Mouse (Mus musculus): Measurements from ENCODE around the gene Cebpb. TPM values are rescaled to one million over a fixed set of nuclear protein-coding genes. Genes with fewer than 3 reads are reported as not detected.

Cebpb gene
- polyA plus RNA-seq, 1 experiment from 2014 or later: 0.32 TPM

DNA sequence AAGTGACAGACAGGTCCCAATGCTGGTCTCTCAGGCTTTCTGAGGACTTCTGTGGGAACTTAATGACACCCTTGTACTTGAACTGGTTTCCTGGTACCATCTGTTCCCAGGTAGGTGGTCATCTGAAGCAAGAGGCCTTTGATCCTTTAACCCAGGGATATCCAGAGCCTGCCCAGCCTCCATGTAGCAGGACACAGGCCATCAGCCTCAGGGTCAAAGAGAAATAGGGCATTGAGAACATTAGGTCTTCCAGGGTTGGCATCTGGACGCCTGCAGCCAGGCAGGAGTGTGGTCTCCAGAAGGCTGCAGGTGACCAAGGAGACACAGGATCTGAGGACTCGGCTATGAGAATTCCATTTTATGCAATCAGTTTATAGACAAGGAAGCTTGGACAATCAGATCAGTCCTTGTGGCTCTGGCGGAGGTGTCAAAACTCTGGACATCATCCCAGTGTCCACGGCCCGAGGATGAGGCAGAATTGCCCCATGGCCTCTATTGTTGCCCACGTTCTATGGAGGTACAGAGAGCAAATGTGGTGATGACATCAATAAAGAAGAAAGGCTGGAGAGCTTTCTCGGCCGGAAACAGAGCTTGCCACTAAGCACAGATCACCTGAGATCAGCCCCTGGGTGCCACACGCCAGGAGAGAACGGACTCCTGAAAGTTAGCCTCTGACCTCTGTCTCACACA lies 33.7 kb upstream of the Cebpb start:
- Histone ChIP-seq H3K4me3 (replicated peaks; ENCODE audit: low read length) (no peak overlapping the region), H3K9ac (replicated peaks; ENCODE audit: low read depth, low read length) (no peak overlapping the region), H3K36me3 (ENCODE audit: control insufficient read depth, insufficient read depth) (no peaks in the 10 kb centered on the region; the same call in 1 of the 2 replicates), H3K4me2 (ENCODE audit: low read length) (no peak overlapping the region), H3K27me3 (replicated peaks; ENCODE audit: control insufficient read depth, insufficient read depth, low read length) (no peaks in the 10 kb centered on the region), H3K27ac (ENCODE audit: low read length) (no peak overlapping the region), H3K4me1 (replicated peaks; ENCODE audit: control insufficient read depth, insufficient read depth, low read length) (peaks cover 12% of the 10 kb centered on the region), H3K9me3 (ENCODE audit: control insufficient read depth, low read length) (no peaks in the 10 kb centered on the region)
- ATAC-seq: no peak
- WGBS: 84% methylated on average over 10 of the region's 10 CpGs

DNA sequence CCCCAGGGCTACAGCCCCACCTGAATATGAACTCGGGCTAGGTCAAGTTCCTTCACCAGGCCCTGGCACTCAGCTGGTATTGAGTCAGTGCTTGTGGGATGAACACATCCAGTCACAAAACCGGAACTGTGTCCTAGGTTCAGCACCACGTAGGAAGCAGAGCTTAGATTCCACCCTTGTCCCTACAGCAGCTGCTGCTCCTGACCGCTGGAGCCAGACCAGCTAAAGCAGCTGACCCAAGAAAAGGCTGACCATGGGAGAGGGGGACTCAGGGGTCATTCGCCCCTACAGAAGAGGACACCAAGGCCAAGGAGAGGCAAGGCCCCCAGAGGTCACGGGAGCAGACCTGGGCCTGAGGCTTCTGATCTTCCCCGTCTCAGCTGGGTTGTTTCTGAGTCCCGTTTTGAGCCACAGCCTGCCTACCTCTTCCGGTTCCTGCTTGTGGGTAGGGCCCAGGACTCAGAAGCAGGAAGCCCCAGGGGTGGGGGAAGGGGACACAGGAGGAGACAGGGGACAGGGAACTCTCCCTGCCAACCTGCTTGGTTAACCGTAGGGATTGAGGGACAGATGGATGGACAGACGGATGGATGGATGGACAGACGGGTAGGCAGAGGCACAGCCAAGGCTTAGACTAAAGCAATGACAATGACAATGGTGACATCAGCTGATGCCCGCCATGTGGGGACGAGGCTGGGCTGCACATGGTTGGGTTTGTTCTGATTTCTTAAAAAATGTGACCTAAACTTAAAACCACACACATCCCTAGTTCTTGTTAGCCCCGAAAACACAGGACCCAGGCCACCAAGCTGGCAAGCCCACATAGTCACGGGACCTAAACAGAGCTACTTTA lies 31.9 kb upstream of the Cebpb start:
- Histone ChIP-seq H3K4me2 (ENCODE audit: low read length) (no peak overlapping the region), H3K27ac (ENCODE audit: low read length) (no peak overlapping the region), H3K27me3 (replicated peaks; ENCODE audit: control insufficient read depth, insufficient read depth, low read length) (no peaks in the 10 kb centered on the region), H3K4me1 (replicated peaks; ENCODE audit: control insufficient read depth, insufficient read depth, low read length) (peaks cover 24% of the 10 kb centered on the region), H3K9ac (replicated peaks; ENCODE audit: low read depth, low read length) (no peak overlapping the region), H3K36me3 (ENCODE audit: control insufficient read depth, insufficient read depth) (no peaks in the 10 kb centered on the region; the same call in 1 of the 2 replicates), H3K4me3 (replicated peaks; ENCODE audit: low read length) (no peak overlapping the region), H3K9me3 (ENCODE audit: control insufficient read depth, low read length) (no peaks in the 10 kb centered on the region)
- 89% methylated on average over 16 of the region's 16 CpGs for WGBS
- ATAC-seq: no peak

DNA sequence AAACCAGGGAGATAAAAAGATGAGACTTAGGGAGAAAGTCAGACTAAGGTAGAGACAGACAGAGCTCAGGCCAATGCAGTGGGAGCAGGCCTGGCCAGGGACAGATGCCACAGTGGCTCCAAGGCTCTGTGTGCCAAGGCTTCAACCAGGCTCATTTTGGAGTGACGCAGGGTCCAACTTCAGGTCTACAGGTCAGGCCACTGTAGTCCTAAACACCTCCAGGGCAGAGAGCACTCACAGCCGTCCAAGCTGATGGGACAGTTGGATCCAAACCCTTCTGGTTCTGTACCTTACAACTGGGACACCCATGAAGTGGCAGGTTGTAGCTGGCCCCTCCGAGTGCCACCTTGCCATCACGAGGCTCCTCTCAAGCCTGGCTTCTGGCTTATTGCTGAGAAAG lies 30.7 kb upstream of the Cebpb start:
- Histone ChIP-seq H3K27ac (ENCODE audit: low read length) (no peak overlapping the region), H3K9me3 (ENCODE audit: control insufficient read depth, low read length) (no peaks in the 10 kb centered on the region), H3K27me3 (replicated peaks; ENCODE audit: control insufficient read depth, insufficient read depth, low read length) (no peaks in the 10 kb centered on the region; the same call in 1 of the 2 replicates), H3K4me1 (replicated peaks; ENCODE audit: control insufficient read depth, insufficient read depth, low read length) (peaks cover 27% of the 10 kb centered on the region), H3K36me3 (ENCODE audit: control insufficient read depth, insufficient read depth) (no peaks in the 10 kb centered on the region; the same call in 1 of the 2 replicates), H3K9ac (replicated peaks; ENCODE audit: low read depth, low read length) (no peak overlapping the region), H3K4me3 (replicated peaks; ENCODE audit: low read length) (no peak overlapping the region), H3K4me2 (ENCODE audit: low read length) (no peak overlapping the region)
- 90% methylated on average over 4 of the region's 4 CpGs for WGBS
- no peak for ATAC-seq

GRCm38 (mm10) chr2:167658712-167659111 lies 30.0 kb upstream of the Cebpb start:
- Histone ChIP-seq H3K36me3 (ENCODE audit: control insufficient read depth, insufficient read depth) (no peaks in the 10 kb centered on the region; the same call in 1 of the 2 replicates), H3K27me3 (replicated peaks; ENCODE audit: control insufficient read depth, insufficient read depth, low read length) (peaks cover 2% of the 10 kb centered on the region; the same call in 1 of the 2 replicates), H3K27ac (ENCODE audit: low read length) (no peak overlapping the region), H3K9me3 (ENCODE audit: control insufficient read depth, low read length) (no peaks in the 10 kb centered on the region), H3K9ac (replicated peaks; ENCODE audit: low read depth, low read length) (no peak overlapping the region), H3K4me3 (replicated peaks; ENCODE audit: low read length) (no peak overlapping the region), H3K4me1 (replicated peaks; ENCODE audit: control insufficient read depth, insufficient read depth, low read length) (peaks cover 27% of the 10 kb centered on the region), H3K4me2 (ENCODE audit: low read length) (no peak overlapping the region)
- 80% methylated on average over 11 of the region's 11 CpGs for WGBS
- ATAC-seq: no peak

- Histone ChIP-seq H3K9me3 (ENCODE audit: control insufficient read depth, low read length) (no peaks in the 10 kb centered on the region), H3K4me2 (ENCODE audit: low read length) (no peak overlapping the region), H3K36me3 (ENCODE audit: control insufficient read depth, insufficient read depth) (no peaks in the 10 kb centered on the region), H3K27me3 (replicated peaks; ENCODE audit: control insufficient read depth, insufficient read depth, low read length) (peaks cover 2% of the 10 kb centered on the region; the same call in 1 of the 2 replicates), H3K9ac (replicated peaks; ENCODE audit: low read depth, low read length) (no peak overlapping the region), H3K27ac (ENCODE audit: low read length) (no peak overlapping the region), H3K4me3 (replicated peaks; ENCODE audit: low read length) (no peak overlapping the region), H3K4me1 (replicated peaks; ENCODE audit: control insufficient read depth, insufficient read depth, low read length) (peaks cover 27% of the 10 kb centered on the region)
- no peak for ATAC-seq
- WGBS: 84% methylated on average over 10 of the region's 10 CpGs
Measured at GRCm38 (mm10) chr2:167659177-167659846, 29.4 kb upstream of the Cebpb start.

DNA sequence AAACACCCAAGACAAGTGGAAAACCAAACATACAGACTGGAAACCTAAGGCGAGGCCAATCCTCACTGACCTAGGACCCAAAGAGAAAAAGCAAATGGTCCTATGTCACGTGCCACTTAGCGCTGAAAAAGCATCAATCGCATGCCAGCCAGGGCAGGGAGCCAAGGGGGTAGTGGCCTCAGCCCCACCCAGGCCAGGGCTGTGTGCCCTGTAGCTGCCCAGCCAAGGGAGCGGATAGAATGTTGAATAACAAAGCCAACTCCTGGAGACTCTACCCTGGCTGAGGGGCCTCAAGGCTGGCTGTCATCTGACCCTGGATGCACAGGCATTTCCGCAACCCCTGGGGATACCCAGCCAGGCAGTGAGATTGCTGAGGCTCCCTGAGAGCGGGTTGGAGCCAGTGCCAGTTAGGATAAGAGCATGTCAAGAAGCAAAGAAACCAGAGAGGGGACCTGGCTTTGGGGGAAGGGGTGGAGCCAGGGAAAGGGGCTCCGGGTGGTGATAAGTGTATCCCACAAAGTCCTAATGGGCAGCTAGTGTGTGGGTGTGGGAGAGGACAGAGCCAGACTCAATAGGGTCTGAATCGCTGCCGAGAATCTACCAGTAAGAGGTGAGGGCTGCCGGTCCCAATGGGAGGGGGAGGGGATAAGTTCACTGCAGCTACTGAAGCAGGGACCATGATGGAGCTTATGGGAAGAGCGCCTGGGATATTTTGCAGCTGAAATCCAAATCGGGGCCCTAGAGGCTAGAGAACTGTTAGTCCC lies 28.7 kb upstream of the Cebpb start:
- no peaks in the 10 kb centered on the region for H3K36me3 ChIP-seq (ENCODE audit: control insufficient read depth, insufficient read depth)
- no peaks in the 10 kb centered on the region for H3K9me3 ChIP-seq (ENCODE audit: control insufficient read depth, low read length)
- H3K9ac ChIP-seq (replicated peaks; ENCODE audit: low read depth, low read length): peak overlapping the region; percentile 85
- H3K4me2 ChIP-seq (ENCODE audit: low read length): peak overlapping the region; percentile 97
- H3K4me3 ChIP-seq (replicated peaks; ENCODE audit: low read length): peak overlapping the region; percentile 94
- H3K27me3 ChIP-seq (replicated peaks; ENCODE audit: control insufficient read depth, insufficient read depth, low read length): peaks cover 2% of the 10 kb centered on the region; the same call in 1 of the 2 replicates
- peaks cover 27% of the 10 kb centered on the region for H3K4me1 ChIP-seq (replicated peaks; ENCODE audit: control insufficient read depth, insufficient read depth, low read length)
- WGBS: 22% methylated on average over 13 of the region's 13 CpGs
- no peak overlapping the region for H3K27ac ChIP-seq (ENCODE audit: low read length)
- no peak for ATAC-seq

DNA sequence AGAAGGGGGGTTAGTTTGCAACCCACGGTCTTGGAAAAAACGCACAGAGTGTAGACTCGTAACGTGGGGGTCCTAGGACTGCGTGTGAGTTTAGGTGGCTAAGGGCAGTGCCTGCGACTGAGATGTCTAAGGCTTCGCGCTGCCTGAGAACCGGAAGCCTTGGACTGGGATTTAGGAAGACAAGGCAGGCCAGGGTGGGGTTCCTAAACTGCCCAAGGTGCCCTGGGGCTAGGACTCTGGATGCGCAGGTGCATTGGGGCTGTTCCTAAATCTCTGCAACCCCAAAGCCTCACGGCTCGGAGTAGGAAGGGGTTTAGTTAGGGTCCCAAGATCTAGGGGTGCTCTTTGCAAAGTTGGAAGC lies 28.1 kb upstream of the Cebpb start:
- no peaks in the 10 kb centered on the region for H3K9me3 ChIP-seq (ENCODE audit: control insufficient read depth, low read length)
- H3K4me3 ChIP-seq (replicated peaks; ENCODE audit: low read length): peak overlapping the region; percentile 94
- H3K27ac ChIP-seq (ENCODE audit: low read length): no peak overlapping the region
- H3K4me2 ChIP-seq (ENCODE audit: low read length): peak overlapping the region; percentile 97
- under 1% methylated on average over 12 of the region's 12 CpGs for WGBS
- peak overlapping the region; percentile 85 for H3K9ac ChIP-seq (replicated peaks; ENCODE audit: low read depth, low read length)
- ATAC-seq: peak; percentile 4; the same call in 1 of the 2 replicates
- H3K36me3 ChIP-seq (ENCODE audit: control insufficient read depth, insufficient read depth): no peaks in the 10 kb centered on the region
- H3K27me3 ChIP-seq (replicated peaks; ENCODE audit: control insufficient read depth, insufficient read depth, low read length): peaks cover 2% of the 10 kb centered on the region; the same call in 1 of the 2 replicates
- H3K4me1 ChIP-seq (replicated peaks; ENCODE audit: control insufficient read depth, insufficient read depth, low read length): peaks cover 27% of the 10 kb centered on the region

DNA sequence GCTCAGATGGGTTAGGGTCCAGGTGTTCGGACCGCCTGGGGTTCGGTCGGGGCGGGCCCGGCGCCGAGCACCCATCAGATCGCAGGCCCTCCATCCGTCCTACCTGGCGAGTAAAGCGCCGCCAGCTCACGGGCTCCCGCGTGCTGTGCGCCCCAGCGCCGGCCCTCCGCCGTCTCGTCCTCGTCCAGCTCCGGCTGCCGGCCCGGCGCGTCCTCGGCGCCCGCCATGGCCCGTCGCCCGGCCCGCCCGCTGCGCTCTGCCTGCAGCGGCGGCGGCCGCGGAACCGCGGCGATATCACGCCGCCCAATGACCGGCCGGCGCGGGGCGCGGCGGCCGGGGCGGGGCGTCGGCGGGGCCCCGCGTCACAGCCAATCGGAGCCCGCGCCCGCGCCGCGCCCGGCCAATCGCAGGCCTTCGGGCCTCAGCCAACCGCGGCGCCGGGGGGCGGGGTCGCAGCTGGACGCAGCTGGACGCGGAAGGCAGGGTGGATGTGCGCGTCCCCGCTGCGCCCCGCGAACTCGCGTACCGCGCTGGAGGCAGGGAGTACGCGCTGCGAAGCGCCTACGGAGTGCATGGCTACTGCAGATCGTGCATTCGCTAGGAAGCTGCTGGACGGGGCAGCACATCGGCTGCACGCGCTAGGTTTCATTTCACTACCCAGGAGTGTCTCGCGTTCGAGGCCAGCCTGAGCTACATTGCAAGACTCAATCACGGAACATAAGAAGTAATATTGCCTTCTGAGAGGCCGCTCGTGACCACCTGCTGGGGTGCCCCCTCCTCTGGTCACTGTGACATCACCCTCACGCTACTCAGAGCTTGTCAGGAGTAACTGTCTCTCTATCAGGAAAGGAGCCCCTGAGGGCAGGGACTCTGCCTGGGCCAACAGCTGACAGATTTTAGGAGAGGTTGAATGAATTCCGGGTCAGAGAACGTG lies 27.2 kb upstream of the Cebpb start, which contains the start of gene Gm20431:
Gm20431 (minus strand) TSS at position 227 of the 934 bp plus-strand sequence.
- no peaks in the 10 kb centered on the region for H3K9me3 ChIP-seq (ENCODE audit: control insufficient read depth, low read length)
- peak within 1 kb of the TSS; percentile 85 for H3K9ac ChIP-seq (replicated peaks; ENCODE audit: low read depth, low read length)
- under 1% methylated on average over 109 of the region's 110 CpGs for WGBS
- H3K4me2 ChIP-seq (ENCODE audit: low read length): peak within 1 kb of the TSS; percentile 97
- H3K27ac ChIP-seq (ENCODE audit: low read length): peak within 1 kb of the TSS; percentile 50
- peaks cover 27% of the 10 kb centered on the region for H3K4me1 ChIP-seq (replicated peaks; ENCODE audit: control insufficient read depth, insufficient read depth, low read length)
- peak; percentile 92 for ATAC-seq
- peaks cover 2% of the 10 kb centered on the region; the same call in 1 of the 2 replicates for H3K27me3 ChIP-seq (replicated peaks; ENCODE audit: control insufficient read depth, insufficient read depth, low read length)
- peak within 1 kb of the TSS; percentile 94 for H3K4me3 ChIP-seq (replicated peaks; ENCODE audit: low read length)
- H3K36me3 ChIP-seq (ENCODE audit: control insufficient read depth, insufficient read depth): no peaks in the 10 kb centered on the region
